Mouse (Mus musculus) common myeloid progenitor, adult 5-6 weeks (primary cell): ENCODE results near the gene Nln. TPM values are rescaled to one million over a fixed set of nuclear protein-coding genes. Genes with fewer than 3 reads are reported as not detected.
A peak's percentile ranks its signal among the peaks of the same experiment; 100 is the strongest.

Experiments
- ATAC-seq: replicated peaks from 2 replicates; pipeline ENCODE4 v1.8.0; 2016; ENCODE audit warnings: low read depth, mild to moderate bottlenecking, moderate TSS enrichment, inconsistent platforms; ENCODE audit not compliant: poor library complexity, severe bottlenecking
- total RNA-seq: library from RNA; stranded (forward); fragments of 200-1000, 187-1606 nt; gene quantifications from 2 replicates; pipeline ENCODE4 v1.2.3, GENCODE M21; 2017

The Nln gene
- total RNA-seq, result 44.7 and 55.6 TPM in 2 replicates

DNA sequence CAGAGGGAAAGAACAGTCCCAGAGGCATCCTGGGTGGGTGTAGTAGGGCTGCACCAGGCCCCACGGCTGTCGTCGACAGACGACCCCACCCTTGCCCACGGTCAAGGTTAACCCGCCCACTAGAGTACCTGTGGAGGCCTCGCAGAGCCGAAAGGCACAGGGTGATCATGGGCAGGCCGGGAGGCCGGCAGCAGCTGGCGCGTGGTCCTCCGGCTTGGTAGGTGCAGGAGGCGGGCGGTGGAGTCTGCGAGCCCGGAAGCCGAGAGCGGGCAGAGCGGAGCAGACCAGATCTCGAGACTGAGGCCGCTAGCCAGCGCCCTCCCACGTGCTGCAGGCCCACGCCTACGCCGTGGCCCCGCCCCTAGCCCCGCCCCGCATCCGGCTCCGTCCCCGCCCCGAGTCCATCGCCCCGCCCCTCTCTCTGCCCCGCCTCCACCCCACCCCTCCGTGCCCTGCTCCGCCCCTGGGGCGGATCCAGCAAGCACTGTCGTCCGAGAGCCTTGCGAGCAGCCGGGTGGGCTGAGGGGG is at the start of gene Nln, which contains the start of gene Sgtb:
Gene Nln, minus strand, starts transcription at position 327 of the 528 bp plus-strand sequence.
Gene Sgtb, plus strand, starts transcription at position 454 of the 528 bp plus-strand sequence.
- ATAC-seq, result peak; percentile 93

DNA sequence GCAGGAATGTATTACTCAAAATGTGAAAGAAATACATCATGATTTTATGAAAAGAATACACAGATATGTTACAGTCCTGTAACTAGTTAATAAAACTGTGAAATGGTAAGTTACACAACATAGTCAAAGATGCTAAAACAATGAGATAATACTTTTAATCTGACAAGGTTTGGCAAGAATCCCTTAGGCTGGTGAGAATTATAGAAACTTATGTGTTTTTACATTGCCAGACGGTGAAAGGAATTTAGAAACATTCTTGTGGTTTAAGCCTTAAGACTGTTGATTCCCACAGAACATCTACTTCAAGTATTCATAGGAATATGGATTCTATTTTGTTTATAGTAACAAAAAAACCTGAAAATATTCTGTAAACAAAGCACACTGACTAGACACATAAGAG is 46.3 kb upstream of the Nln start:
- ATAC-seq, result no peak

DNA sequence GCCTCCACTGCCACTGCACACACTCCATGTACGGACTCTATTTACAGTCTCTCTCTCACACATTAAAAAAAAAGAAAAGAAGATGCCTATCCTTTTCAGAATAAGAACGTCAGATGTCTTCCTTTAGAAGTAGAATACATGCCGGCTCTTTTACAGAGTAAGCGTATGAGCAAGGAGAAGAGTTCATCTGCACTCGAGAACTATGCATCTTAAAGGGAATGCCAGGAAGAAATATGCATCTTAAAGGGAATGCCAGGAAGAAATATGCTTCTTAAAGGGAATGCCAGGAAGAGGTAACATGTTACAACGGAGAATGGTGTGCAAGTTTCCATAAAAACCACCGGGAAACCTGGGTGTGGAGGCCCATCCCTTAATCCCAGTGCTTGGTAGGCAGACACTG is 45.7 kb upstream of the Nln start:
- no peak for ATAC-seq

DNA sequence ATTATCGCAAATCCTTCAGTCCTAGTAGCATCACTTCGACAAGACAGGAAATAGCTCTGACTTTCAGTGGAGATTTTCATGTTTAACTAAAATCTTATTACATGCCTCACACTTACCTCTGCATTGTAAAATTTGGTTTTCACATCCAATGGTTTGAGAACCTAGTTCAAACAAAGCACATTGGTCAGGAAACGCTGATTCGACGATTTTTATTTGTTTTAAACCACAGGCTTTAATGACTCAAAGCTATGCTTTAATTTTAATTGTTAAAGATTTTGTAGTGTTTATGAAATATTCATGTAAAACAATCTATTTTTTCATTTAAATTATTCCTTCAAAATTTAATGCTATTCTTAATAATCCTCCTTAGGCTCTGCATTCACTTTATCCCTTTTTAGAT is 44.8 kb upstream of the Nln start:
- no peak for ATAC-seq

DNA sequence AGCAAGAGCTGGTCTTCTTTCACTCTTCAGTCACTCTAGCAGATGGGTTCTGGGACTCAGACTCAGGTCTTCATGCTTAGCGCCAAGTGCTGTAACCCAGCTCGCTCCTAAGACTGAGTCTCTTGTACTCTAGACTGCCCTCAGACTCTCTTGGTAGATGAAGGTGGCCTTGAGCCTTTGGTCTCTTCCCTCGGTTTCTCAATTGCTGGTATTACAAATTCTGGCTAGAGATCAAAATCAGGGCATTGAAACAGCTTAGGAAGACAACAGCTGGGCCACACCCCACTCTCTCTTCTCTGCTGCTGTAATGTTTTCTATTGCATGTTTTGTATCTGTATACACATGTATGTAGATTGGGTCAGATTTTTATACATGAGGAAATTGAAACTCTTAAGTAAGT is 36.2 kb upstream of the Nln start:
- no peak for ATAC-seq

DNA sequence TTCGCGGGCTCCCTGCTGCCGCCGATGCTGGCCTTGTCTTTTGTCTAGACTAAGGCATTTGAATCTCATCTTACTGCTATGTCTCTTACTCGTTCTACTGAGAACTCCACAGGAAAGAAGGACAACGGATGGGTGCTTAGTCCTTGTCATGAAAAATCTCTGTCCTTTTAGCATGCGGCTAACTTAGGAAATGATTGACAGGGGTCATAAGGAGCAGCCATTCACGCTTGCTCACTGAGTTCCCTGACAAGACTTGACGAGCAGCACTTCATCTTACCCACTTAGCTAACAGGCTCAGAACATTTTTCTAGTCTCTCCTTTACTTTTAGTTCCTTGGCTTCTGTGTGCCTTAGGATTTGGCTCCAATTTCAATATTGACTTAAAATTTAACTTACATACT is 35.5 kb upstream of the Nln start:
- ATAC-seq, result no peak

DNA sequence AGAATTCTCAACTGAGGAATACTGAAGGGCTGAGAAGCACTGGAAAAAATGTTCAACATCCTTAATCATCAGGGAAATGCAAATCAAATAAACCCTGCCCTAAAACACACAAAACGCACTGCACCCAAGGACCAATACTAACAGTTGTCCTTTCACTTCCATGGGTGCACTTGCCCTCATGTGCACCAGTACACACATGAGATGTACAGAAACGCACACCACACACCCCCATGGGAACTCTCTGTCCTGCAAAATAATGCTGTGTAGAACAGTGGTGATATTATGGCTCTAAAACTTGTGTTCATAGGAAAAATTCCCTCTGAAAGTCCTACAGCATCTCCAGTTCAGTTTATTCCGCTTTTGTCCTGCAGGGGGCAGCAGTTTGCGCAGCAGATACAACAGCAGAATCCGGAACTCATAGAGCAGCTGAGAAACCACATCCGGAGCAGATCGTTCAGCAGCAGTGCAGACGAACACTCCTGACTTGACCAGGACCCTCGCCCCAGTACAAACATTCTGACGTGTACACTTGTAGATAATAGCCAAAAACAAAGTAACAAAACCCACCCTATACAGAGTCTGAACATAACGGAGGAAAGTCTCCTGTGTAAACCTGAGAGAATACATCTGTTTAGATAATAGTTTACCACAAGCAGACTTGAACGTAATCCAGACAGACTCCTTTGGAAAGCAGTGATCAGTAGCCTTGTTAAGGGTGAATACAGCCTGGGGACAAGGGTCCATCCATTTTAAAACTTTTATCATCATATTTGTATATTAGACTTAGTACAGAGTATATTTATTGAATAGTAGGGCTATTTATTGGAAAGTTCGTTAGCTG is 30.2 kb upstream of the Nln start:
- ATAC-seq, result peak; percentile 100

DNA sequence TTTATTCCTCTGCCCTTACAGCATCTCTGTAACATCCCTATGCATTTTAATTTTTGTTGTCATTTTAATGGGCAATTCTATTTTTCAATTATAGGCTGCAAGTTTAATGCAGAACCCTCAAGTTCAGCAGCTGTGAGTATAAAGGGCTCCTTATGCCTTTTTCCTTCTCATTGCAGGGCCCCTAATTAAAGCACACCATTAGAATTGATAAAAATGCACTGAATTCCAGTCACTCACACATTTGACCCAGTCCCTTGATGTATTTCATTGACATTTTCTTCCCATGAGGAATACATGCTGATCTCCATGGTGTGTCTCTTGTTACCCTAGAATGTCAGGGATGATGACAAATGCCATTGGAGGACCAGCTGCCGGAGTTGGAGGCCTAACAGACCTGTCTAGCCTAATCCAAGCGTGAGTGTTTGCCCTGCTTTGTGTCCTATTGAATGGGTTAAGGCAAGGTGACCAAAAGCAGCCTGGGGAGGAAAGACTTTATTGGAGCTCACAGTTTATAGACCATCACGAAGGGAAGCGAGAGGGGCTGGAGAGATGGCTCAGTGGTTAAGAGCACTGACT is 25.2 kb upstream of the Nln start:
- no peak for ATAC-seq

DNA sequence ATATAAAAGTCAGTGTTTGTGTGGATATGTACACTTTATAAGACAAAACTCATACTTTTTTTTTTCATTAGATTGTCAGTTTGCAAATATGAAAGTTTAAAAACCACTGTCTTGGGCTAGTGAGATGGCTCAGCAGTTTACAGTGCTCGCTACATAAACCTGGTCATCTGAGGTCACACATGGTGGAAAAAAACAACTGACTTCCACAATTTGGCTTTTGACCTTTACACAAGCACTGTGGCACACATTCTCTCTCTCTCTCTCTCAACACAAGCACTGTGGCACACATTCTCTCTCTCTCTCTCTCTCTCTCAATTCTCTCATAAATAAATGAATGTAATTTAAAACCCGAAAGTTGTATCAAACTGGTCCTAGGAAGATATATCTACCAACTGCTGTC is 23.1 kb upstream of the Nln start:
- 0 out of 2 replicates have a peak, but pooled peaks have one; percentile 11 for ATAC-seq

DNA sequence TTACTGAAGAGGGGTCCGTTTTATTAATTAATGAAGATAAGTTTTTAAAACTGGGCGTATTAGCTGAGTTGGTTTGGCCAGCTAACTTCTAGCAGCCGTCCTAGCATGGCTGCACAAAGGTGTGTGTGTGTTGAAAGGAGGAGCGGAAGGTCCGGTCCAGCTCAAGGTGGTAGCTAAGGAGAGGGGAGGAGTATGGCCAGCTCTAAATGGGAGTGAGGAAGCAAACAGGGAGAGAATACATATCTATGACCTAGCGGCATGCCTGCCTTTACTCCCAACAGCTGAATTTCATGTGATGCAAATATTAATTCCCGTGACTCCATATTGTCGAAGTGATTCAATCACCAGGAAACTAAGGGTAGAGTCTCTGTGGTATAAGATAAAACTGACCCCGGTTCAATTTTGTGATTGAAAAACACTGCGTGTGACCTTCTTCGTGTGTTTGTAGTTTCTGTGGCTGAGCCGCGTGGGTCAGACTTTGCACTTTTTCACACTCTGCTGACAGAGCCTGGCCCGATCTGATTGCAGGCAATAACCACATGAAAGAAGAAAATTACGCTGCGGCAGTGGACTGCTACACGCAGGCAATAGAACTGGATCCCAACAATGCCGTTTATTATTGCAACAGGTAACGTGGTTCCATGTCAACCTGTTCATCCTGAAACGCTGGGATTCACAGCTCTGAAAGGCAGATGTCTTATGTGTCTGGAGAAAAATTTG is 14.4 kb upstream of the Nln start:
- no peak for ATAC-seq

DNA sequence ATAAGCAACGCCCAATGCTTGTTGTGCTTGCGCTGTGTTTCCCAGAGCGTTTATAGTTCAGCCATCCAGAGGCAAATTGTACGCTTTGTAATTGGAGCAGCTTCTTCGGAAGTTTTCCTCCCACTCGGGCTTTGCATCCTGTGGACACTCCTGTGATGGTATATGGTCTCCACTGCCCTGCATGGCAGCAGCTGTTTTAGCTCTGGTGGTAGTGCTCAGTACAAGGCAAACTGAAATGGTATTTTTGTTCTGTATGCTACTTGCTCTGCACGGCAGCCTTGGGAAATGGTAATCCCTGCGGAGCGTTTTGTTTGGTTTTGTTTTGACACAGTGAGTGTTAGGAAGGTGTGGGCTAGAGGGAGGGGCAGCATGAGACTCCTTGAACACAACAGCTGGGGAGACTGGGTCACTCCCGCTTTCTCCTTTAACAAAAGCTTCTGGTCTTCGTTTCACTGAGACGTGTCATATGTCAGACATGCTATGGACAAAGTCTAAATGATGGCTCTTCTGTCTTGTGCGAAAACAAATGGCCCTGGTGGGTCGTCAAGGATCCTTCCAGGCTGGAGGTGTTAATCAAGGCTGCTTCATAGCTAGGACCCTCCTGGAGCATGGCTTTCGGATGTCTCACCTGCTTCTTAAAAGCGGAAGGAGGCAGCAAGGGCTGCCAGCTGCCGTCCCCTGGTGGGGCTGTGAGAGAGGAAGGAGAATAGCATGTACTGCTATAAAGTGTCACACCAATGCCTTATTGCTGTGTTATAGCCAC is 12.8 kb upstream of the Nln start:
- no peak for ATAC-seq

DNA sequence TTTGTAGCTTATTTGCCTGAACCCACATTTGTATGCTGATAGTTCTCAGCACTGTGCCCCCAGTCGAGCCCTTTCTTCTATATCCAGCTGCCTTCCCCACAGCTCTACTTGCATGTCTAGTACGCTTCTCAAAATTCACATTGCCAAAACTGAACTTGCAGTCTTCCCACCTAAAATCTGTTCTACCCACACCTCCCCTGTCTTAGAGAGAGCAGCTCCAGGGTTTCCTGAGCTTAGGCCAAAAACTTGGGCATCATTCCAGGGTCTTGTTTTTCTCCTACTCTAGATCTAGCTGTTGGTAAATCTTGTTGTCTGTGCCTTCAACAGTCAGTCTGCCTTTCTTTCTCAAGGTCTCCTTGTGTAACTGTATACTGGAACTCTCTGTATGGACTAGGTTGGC is 5.4 kb upstream of the Nln start:
- ATAC-seq, result no peak

DNA sequence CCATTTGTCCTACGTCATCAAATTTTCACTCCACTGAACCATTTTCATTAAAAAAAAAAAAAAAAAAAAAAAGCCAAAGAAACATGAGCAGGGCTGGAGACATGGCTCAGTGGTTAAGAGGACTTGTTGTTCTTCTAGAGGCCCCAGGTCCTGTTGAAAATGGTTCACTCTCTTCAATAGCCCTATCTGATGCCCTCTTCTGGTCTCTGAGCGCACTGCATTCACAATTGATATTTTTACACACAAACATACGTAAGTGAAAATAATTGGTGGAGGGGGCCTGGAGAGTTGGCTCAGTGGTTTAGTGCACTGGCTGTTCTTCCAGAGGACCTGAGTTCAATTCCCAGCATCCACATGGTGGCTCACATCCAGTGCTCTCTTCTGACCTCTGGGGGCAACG is 4.4 kb upstream of the Nln start:
- ATAC-seq, result no peak

DNA sequence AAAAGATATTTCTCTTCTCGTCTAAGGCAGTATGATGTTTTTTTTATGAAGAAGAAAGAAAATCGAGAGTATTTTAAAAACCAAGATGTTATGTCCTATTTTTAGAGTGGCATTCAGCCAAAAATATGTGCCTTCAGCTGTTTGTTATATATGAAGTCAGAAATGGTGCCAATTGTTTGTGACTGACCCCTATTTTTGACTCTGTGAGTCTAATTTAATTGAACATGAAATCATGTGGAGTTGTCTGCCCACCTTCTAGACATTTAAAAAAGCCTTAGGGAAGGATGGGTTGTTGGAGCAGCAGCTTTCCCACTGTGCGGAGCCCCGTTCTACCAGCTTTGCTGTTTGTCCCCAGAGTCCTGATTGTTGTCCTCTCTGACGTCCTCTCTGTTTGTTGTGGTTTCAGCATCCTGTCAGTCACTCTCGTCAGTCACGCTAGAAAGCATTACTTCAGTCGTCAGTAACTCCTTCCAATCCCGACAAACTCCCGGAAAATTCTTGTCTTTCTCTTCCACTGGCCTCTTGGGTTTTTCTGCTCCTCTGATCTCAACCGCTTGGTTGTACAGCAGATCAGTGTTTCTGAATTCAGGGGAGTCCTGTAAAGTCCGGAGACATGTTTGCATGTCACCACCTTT is 3.0 kb upstream of the Nln start:
- ATAC-seq, result no peak

DNA sequence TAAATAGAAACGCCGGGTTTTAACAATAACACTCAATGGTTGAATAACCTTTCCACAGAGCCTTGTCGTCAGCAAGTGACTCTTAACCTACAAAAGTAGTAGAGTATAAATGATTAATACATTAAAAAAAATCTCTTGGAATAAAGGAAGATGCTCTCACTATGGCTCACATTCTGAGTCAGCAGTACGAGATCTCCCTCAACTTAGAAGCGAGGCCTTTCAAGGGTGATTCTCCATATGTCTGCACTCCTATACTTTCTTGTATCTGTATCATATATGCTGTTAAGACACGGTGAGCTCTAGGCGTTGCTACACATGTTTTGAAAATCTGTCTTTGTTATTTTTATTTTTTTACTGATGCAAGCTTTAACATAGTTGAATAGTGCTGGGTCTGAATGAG is 1.1 kb upstream of the Nln start:
- no peak for ATAC-seq

DNA sequence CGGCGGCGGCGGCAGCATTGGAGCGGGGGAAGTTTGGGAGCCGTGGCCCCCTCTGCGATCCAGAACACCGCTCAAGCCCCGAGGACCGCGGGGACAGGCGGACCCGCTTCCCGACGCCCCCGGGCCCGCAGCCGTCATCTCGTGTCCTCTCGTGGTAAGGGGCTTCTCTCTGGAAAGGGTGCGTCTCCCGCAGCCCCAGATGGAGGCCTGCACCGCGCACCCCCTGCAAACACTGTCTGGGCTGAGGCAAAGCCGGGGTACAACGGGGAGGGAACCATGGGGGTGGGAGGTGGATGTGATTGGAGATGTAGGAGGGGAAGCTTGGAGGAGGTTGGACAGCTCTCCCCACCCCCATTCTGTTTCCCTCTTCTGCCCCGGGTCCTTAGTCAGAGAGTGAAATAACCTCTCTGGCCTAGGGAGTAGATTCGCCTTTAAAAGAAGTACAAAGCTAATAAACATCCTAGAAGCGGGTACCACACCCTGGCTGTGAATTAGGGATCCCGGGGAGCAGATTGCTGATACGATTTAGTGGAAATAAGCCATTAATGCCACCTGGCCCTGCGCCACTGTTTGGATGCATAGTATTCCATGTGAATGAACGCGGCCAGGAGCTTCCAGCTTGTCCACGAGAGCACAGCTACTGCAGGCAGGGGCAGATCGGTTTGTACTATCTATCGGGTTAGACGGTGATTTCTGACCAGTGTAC is 555 bp upstream of the Nln start:
- ATAC-seq, result peak; percentile 8; the same call in 1 of the 2 replicates

DNA sequence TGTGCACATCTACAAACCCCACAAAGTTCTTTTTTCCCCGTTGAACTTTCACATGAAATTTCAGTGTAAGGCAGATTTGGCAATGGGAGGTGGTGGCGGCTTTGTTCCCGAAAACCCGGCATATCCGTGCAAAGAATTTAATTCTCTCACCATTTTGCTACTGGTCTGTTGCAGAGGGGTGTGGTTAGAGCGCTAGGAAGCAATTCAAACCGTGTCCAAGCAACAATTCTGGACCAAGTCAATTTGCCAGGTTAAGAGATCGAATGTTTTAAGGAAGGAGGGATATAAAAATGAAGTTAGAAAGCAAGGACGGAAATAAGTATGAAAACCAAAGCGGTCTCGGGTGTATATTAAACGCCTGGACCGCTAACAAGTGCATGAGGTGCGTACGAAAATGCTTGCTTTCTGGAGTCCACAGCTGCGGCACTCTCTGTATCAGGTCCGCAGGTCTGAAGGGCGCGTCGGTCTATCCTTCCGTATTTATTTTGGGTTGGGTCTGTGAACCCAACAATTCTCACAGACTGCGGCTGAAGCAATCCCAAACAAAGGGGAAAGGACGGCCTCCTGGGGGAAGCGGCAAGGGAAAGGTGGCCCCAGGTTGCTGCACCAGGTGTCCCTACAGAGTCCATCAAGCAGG is 645 bp downstream of the Nln start:
- ATAC-seq, result peak; percentile 28

DNA sequence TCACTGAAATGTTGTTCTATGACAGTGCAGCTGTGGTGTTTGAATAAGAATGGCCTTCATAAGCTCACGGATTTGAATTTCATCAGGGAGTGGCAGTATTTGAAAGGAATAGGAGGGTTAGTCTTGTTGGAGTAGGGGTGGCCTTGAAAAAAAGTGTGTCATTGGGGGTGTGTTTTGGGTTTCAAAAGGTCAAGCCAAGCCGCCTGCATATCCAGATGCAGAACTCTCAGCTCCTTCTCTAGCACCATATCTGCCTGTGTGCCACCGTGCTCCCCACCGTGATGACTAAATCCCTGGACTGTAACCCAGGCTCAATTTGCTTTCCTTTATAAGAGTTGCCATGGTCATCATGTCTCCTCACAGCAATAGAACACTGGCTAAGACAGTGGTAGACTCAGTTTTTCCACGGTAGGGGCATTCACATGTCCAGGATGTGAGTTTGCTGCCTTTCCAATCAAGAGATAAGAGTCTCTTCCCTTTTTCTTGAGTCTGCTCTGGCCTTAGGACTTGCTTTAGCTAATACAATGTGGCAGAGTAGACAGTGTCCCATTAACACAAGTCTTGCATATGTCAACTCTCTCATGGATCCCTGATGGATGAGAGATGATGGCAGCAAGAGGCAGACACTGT is 7.7 kb downstream of the Nln start:
- peak; percentile 69 for ATAC-seq
